8 mouse cellular contexts compared by ENCODE assay signal in genomic region chr6:21986660-21987331, GRCm38 (mm10). TPM values are rescaled to one million over a fixed set of nuclear protein-coding genes. Genes with fewer than 3 reads are reported as not detected.
DNase-seq lines count a peak whose midpoint lies in the region; ATAC-seq lines count a peak whose summit lies in the region.

No protein-coding gene starts in this region.

- H3K4me3 ChIP-seq in heart, embryonic 11.5 days (ENCODE audit: low read depth, low read length), result peak overlapping the region; percentile 46
- H3K4me3 ChIP-seq in kidney, embryonic 15.5 days (replicated peaks), result peak overlapping the region; percentile 58
- H3K4me3 ChIP-seq in macrophage (ENCODE audit: inconsistent target), result peak overlapping the region; percentile 32

- DNase-seq in adrenal gland, adult 18-20 months (ENCODE audit: low spot score in 2 of 2), result peak; percentile 53 to 57
- DNase-seq in embryo, embryonic 9.5 days (ENCODE audit: extremely low spot score), result peak; percentile 46
- peak; percentile 13 for DNase-seq in yolk sac, embryonic 10.5 days (ENCODE audit: low spot score)
- DNase-seq in frontal cortex, postnatal 10 days (ENCODE audit: low spot score in 2 of 2), result no peak
- DNase-seq in layer of hippocampus, adult 18-20 months (ENCODE audit: low spot score in 2 of 2), result no peak

- H3K27me3 ChIP-seq in heart, embryonic 11.5 days (ENCODE audit: control insufficient read depth, insufficient read depth, low read length), result no peaks in the 10 kb centered on the region
- H3K27me3 ChIP-seq in kidney, embryonic 15.5 days, result no peaks in the 10 kb centered on the region

- 7% methylated on average over 24 of the region's 24 CpGs for WGBS in heart, embryonic 11.5 days (ENCODE audit: insufficient replicate concordance)
- 4% methylated on average over 24 of the region's 24 CpGs for WGBS in kidney, embryonic 15.5 days
- 32% methylated on average over 24 of the region's 24 CpGs for WGBS in macrophage (ENCODE audit: missing documents)

- H3K4me1 ChIP-seq in heart, embryonic 11.5 days (ENCODE audit: control insufficient read depth, insufficient read depth, low read length), result no peaks in the 10 kb centered on the region
- peaks cover 10% of the 10 kb centered on the region; the same call in 1 of the 2 replicates for H3K4me1 ChIP-seq in kidney, embryonic 15.5 days

- H3K9me3 ChIP-seq in heart, embryonic 11.5 days (replicated peaks; ENCODE audit: control insufficient read depth, low read length), result no peaks in the 10 kb centered on the region
- no peaks in the 10 kb centered on the region for H3K9me3 ChIP-seq in kidney, embryonic 15.5 days (replicated peaks)

- H3K9ac ChIP-seq in heart, embryonic 11.5 days (ENCODE audit: low read depth, low read length), result peak overlapping the region; percentile 47
- H3K9ac ChIP-seq in kidney, embryonic 15.5 days, result peak overlapping the region; percentile 43

- 0 out of 2 replicates have a peak overlapping the region, but pooled peaks have one; percentile 1 for H3K27ac ChIP-seq in heart, embryonic 11.5 days (ENCODE audit: low read depth, low read length)
- peak overlapping the region; percentile 88 for H3K27ac ChIP-seq in kidney, embryonic 15.5 days
- H3K27ac ChIP-seq in macrophage, result no peak overlapping the region

- H3K36me3 ChIP-seq in heart, embryonic 11.5 days (ENCODE audit: control insufficient read depth, insufficient read depth, low read length), result no peaks in the 10 kb centered on the region
- H3K36me3 ChIP-seq in kidney, embryonic 15.5 days, result no peaks in the 10 kb centered on the region
- no peaks in the 10 kb centered on the region for H3K36me3 ChIP-seq in macrophage (ENCODE audit: inconsistent target)

- peak overlapping the region; percentile 84 for H3K4me2 ChIP-seq in heart, embryonic 11.5 days
- H3K4me2 ChIP-seq in kidney, embryonic 15.5 days, result peak overlapping the region; percentile 71

- no peaks in the 10 kb centered on the region for H3K79me2 ChIP-seq in macrophage (ENCODE audit: inconsistent target)

- no peak for ATAC-seq in heart, embryonic 11.5 days (replicated peaks; ENCODE audit: insufficient number of reproducible peaks, low FRiP score, low TSS enrichment)
- ATAC-seq in kidney, embryonic 15.5 days (replicated peaks; ENCODE audit: low FRiP score), result peak; percentile 22; the same call in 1 of the 2 replicates

RNA-seq across cellular contexts. Expression of gene Cped1, which starts 1.1 kb away (rescaled TPM):
- 10 to 100 TPM; 43.9 to 50.3 TPM for total RNA-seq in adrenal gland, adult 18-20 months (2021)
- 5.6 and 6.4 TPM in 2 replicates for polyA plus RNA-seq in heart, embryonic 11.5 days (2014; fragmentation: Nextera tagmentation; extraction: Ambion mirVana)
- 41.8 and 43.9 TPM in 2 replicates for polyA plus RNA-seq in kidney, embryonic 15.5 days (2015; fragmentation: Nextera tagmentation; extraction: Ambion mirVana)
- 1 to 10 TPM in 25 of 26 experiments, under 1 TPM in 1; 0.96 to 9.4 (median 3.4) TPM for total RNA-seq in macrophage (2018; cell fraction: chromatin; rRNA removed)
- 1 to 10 TPM in 8 of 26 experiments, under 1 TPM in 18; 0.46 to 1.5 (median 0.85) TPM for total RNA-seq in macrophage (2018; cell fraction: cytosol; rRNA removed)
- total RNA-seq in macrophage (2018; cell fraction: nucleus; rRNA removed), result 10 to 100 TPM in 1 of 26 experiments, 1 to 10 TPM in 21, under 1 TPM in 4; 0.58 to 10.0 (median 2.7) TPM
- 0.33 to 2.0 TPM (median 1.5 TPM) in 3 replicates for polyA plus RNA-seq in macrophage (2018)
- 1 to 10 TPM; 2.2 TPM for total RNA-seq in layer of hippocampus, adult 18-20 months (2021)

RNA-seq across cellular contexts. Expression of gene Ing3, which starts 37.4 kb away (rescaled TPM):
- 10 to 100 TPM; 22.8 to 23.0 TPM for total RNA-seq in adrenal gland, adult 18-20 months (2021)
- polyA plus RNA-seq in heart, embryonic 11.5 days (2014; fragmentation: Nextera tagmentation; extraction: Ambion mirVana), result 21.3 and 27.0 TPM in 2 replicates
- 64.5 and 72.0 TPM in 2 replicates for polyA plus RNA-seq in kidney, embryonic 15.5 days (2015; fragmentation: Nextera tagmentation; extraction: Ambion mirVana)
- total RNA-seq in macrophage (2018; cell fraction: chromatin; rRNA removed), result 10 to 100 TPM in 25 of 26 experiments, 1 to 10 TPM in 1; 7.5 to 45.1 (median 19.0) TPM
- 10 to 100 TPM in 16 of 26 experiments, 1 to 10 TPM in 10; 4.4 to 24.4 (median 10.5) TPM for total RNA-seq in macrophage (2018; cell fraction: cytosol; rRNA removed)
- 10 to 100 TPM in 15 of 26 experiments, 1 to 10 TPM in 11; 6.2 to 26.9 (median 10.9) TPM for total RNA-seq in macrophage (2018; cell fraction: nucleus; rRNA removed)
- 6.7 to 16.5 TPM (median 13.4 TPM) in 3 replicates for polyA plus RNA-seq in macrophage (2018)
- 10 to 100 TPM; 30.1 to 30.4 TPM for total RNA-seq in layer of hippocampus, adult 18-20 months (2021)

Comparison
In these comparisons a context has a peak if more than half of its experiments do, and no peak if none do; other contexts are left out.
1. DNase-seq: peak in adrenal gland, adult 18-20 months (2 of 2), embryo, embryonic 9.5 days (single experiment) and yolk sac, embryonic 10.5 days (single experiment); none in frontal cortex, postnatal 10 days (0 of 2) and layer of hippocampus, adult 18-20 months (0 of 2).
2. Peak in every context shown above with its lines, with median percentiles within 50 percentile points of each other: H3K4me3 ChIP-seq.